Mouse (Mus musculus): ENCODE data around the gene Scaf1.

Scaf1 gene

GRCm38 (mm10) chr7:44954091-44954885, 61.9 kb downstream of the Scaf1 start:
- no peak for DNase-seq

GRCm38 (mm10) chr7:44953561-44953960, 62.6 kb downstream of the Scaf1 start:
- no peak for DNase-seq

Data from kidney, adult 8-10 months (tissue).